Mouse (Mus musculus): Measurements from ENCODE around the gene Atp6v0d1. TPM values are rescaled to one million over a fixed set of nuclear protein-coding genes. Genes with fewer than 3 reads are reported as not detected.

Atp6v0d1 gene
- total RNA-seq, 2 experiments from 2014 or later: 306 to 326 TPM

- no peak for DNase-seq (ENCODE audit: low spot score in 2 of 2)
Measured at GRCm38 (mm10) chr8:105542032-105542656, 23.7 kb downstream of the Atp6v0d1 start.

DNA sequence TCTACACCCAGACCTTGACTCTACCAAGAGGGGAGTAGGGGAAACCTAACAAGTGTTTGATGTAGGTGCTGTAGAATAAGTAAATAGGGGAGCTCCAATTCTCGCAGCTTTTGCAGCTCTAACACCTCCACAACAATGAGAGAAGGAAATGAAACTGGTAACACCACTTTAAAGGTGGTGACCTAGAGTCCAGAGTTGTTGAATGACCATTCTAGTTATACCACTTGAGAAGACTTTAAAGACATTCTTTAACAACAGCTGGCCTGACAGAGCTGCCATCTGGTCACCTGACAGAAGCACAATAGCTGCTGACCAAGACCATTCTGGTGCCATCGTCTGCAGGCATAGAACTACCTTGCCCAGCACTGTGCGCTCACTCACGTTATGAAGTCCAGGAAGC lies 26.9 kb downstream of the Atp6v0d1 start:
- no peak for DNase-seq (ENCODE audit: low spot score in 2 of 2)

DNA sequence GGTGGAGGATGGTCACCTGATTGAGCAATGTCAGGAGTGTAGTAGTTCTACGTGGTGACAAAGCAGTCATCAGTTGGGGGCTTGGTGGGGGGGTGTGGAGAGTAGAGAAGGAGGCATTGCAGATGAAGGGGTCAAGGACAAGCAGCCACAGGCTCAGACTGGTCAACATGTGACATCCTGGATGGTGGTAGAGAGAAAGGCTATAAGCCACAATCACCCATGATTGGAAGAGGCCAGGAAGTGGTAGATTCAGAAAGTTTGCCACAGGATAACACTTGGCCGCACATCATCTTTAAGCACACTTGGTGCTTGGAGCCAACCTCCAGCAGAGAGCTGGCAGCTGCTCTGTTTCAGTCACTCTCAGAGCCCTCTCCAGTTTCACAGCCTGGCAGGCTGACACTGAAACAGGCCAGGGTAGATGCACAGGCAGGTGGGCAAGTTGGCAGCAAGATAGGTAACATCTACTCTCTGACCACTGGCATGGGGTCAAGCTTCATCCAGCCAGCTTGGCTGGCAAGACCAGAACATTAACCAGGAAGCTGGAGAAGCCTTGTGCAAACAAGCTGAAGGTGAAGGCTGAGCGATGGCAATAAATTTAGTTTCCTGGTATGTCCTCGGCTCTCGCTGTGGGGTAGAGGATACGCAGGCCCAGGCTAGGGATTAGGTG lies 28.7 kb downstream of the Atp6v0d1 start:
- no peak for DNase-seq (ENCODE audit: low spot score in 2 of 2)

DNA sequence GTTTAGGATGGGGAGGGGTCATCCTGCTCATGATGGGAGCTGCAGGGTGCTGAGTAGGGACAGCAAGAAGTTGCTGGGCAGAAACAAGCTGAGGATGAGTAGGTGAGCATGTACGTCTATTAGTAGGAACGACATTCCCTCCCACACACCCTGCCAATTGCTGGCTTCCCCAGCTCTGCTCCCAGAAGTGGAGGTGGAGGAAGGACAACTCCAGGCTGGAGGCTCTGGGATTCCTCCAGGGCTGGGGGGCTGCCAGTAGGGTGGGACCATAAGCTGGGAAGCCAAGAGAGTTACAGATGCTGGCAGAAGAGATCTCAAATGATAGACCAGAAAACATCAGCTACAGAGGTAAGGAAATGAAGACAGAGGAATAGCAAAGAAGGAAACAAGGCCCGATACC lies 29.3 kb downstream of the Atp6v0d1 start:
- DNase-seq (ENCODE audit: low spot score in 2 of 2): peak in 1 of 2 experiments; percentile 40

GRCm38 (mm10) chr8:105533892-105534329 lies 31.9 kb downstream of the Atp6v0d1 start:
- DNase-seq (ENCODE audit: low spot score in 2 of 2): peak; percentile 45 to 72

- DNase-seq (ENCODE audit: low spot score in 2 of 2): no peak
Measured at GRCm38 (mm10) chr8:105533439-105533838, 32.4 kb downstream of the Atp6v0d1 start.

DNA sequence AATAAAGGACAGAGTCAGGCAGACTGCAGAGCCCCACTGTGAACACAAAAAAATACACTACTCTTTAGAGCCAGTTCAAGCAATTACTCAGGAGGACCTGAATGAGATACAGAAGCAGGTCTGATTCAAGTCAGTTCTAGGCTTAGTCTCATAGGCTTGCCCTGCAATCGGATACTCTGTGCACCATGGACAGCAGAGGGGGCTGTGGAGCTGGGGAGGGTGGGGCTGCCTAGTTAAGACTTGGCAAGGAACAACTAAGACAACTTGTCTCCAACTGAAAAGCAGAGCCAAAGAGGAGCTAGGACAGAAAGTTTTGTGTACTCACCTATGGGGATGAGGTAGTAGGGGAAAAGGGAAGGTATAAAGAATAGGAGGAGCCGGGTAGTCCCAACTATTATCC lies 34.1 kb downstream of the Atp6v0d1 start:
- no peak for DNase-seq (ENCODE audit: low spot score in 2 of 2)

- DNase-seq (ENCODE audit: low spot score in 2 of 2): no peak
Measured at GRCm38 (mm10) chr8:105529271-105529670, 36.6 kb downstream of the Atp6v0d1 start.

- no peak for DNase-seq (ENCODE audit: low spot score in 2 of 2)
Measured at GRCm38 (mm10) chr8:105528206-105528605, 37.6 kb downstream of the Atp6v0d1 start.

DNA sequence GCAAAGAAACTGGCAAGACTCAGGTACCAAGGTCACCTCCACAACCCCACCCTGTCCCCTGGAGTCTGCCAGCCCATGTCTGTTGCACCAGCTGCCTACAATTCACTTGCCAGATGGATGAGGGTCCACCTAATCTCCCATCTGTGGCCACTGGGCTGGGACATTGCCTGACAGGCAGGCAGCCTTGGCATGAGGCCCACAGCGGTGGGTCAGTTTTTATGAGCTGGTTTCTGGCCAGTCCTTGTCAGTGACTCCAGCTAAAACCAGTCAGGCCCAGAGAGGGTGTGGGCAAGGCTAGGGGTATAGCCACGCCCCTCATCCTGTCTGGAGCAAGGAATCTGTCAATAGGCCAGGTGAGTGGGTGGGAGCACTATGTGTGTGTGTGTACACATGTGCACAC lies 38.7 kb downstream of the Atp6v0d1 start:
- no peak for DNase-seq (ENCODE audit: low spot score in 2 of 2)

DNA sequence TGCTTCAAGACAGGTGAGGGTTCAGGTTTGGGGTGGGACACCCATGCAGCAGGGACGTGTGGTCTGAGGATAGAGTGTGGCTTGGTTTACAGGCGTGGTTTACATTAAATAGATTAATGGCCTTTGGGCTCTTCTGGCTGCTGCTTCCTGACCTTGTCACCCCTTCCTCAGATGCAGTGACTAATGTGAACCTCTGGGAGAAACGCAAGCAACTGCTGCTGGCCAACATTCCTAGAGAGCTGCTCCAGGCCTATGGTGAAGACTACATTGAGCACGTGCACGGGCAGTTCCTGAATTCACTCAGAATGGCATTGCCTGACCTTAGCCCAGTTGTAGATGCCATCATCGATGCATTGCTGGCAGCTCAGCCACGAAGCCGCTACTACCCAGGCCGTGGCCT lies 43.0 kb downstream of the Atp6v0d1 start:
- DNase-seq (ENCODE audit: low spot score in 2 of 2): no peak

- no peak for DNase-seq (ENCODE audit: low spot score in 2 of 2)
Measured at GRCm38 (mm10) chr8:105521995-105522769, 43.7 kb downstream of the Atp6v0d1 start.

GRCm38 (mm10) chr8:105521061-105521460 lies 44.8 kb downstream of the Atp6v0d1 start:
- DNase-seq (ENCODE audit: low spot score in 2 of 2): no peak

DNA sequence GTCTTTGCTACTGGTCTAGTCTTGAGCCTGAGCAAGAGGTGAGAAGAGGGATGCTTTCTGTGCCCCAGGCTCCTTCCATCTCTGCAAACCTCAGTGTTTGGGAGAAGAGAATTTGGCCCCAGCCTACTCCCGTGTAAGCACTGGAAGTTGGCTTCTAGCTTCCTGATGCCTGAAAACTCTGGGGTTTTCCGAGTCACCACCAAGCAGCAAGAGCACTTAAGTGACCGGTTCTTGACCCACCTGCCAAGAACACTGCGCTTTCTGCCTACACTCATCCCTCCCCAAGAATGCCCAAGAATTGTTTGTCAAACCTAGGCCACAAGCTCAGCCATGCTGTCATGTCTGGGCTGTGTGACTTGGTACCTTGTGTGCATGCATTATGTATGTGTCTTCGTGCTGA lies 45.3 kb downstream of the Atp6v0d1 start:
- DNase-seq (ENCODE audit: low spot score in 2 of 2): no peak

DNA sequence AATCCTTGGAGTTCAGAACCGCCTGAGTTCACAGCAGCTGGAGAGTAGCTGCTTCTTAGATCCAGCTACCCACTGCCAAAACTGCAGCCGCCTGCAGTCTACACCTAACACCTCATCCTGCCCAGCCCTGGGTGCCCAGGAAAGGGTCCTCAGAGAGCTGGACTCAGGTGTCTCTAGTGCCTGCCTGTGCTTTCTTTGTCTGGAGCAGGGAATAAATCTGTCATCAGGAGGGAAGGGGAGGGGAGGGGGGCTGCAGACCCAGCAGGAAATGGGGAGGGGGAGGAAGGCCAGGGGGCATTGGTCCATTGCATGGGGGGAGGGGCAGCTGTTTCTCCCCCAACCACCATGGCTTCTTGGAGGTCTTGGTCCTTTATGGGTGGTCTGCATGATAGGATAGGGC lies 46.3 kb downstream of the Atp6v0d1 start:
- no peak for DNase-seq (ENCODE audit: low spot score in 2 of 2)

GRCm38 (mm10) chr8:105518436-105519313 lies 47.2 kb downstream of the Atp6v0d1 start, which contains the start of gene Hsd11b2:
Gene Hsd11b2, plus strand, starts transcription at chr8:105518755.
- DNase-seq (ENCODE audit: low spot score in 2 of 2): peak; percentile 18 to 50

DNA sequence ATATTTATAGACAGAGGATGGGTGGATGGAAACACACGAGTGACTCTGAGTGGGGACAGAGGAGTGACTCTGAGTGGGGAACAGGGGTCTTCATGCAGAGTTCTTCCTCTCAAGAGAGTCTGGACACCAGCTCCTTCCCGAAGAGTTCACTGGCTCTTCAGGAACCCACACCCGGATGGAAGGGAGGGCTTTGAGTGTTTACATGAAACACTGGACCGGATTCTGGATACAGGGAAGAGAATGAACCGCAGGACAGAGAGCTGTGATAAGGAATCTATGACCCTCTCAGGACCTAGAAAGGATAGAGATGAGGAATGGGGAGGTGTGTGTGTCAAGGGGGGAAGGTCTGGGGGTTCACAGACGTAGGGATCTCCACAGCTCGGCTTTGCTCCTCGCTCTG lies 48.5 kb downstream of the Atp6v0d1 start:
- DNase-seq (ENCODE audit: low spot score in 2 of 2): no peak

DNA sequence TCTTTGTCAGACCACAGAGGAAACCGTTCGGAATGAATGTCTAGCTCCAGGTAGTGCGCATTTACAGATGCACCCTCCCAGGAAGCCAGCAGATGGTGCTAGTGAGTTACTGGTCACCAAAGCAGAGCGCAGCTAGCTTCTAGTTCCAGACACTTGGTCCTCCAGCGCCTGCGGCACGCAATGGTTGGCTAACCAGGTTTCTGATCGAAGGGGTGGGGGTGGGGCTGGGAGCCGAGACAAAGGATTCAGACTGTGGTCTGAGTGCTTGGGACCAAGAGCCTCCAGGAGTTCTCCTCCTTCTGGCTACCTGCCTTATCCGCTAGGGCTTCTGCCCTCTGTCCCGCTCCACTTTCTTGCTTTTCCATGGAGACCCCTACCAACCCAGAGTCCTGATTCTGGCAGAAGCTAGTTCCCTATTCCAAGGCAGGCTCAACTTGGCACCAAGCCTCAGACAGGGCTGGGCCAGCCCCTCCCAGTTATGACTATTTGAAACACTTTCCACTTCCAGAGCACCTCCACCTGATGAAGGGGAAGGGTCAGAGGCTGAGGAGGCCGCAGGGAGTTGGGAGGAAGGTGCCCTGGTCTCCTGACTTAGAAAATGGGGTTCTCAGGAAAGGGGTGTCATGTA lies 49.7 kb downstream of the Atp6v0d1 start:
- peak; percentile 77 to 82 for DNase-seq (ENCODE audit: low spot score in 2 of 2)

DNA sequence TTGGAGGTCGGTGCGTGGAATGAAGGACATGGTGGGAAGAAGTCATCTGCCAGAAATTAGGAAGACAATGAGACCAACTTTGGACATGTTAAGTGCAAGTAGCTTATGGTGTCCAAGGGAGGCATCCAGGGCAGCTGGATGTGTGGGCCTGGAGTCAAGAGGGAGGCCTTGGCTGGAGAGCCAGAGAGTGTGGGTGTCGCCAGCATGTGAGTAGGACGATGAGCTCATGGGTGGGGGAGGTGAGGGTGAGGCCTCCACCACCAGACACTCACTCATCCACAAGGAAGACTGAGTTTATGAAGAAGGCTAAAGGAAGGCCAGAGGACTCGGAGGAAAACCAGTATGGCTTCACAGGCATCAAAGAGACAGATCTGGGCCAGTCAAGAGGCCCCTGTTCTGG lies 51.2 kb downstream of the Atp6v0d1 start:
- DNase-seq (ENCODE audit: low spot score in 2 of 2): no peak

DNA sequence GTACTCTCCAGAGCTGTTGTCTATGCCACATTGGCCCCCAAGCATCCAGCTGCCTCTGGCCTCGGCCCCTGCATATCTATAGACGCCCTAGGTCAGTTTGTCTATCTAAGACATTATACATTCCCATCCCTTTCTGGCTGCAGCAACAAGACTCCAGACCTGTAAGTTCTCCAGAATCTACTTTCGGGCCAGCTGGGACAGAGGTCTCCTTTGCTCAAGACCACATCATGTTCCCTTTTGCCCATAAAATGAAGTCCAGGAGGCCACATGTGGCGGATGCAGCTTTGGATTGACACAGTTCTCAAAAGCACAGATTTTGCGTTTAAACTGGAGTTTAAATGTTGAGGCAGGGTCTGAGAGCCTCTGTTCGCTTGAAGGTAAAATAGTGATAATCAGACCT lies 51.7 kb downstream of the Atp6v0d1 start:
- no peak for DNase-seq (ENCODE audit: low spot score in 2 of 2)
